Mouse (Mus musculus): ENCODE measurements around the gene Rspo3. TPM values are rescaled to one million over a fixed set of nuclear protein-coding genes. Genes with fewer than 3 reads are reported as not detected.
A peak's percentile ranks its signal among the peaks of the same experiment; 100 is the strongest.

The Rspo3 gene
- polyA plus RNA-seq, 1 experiment from 2014 or later = 3.4 TPM

DNA sequence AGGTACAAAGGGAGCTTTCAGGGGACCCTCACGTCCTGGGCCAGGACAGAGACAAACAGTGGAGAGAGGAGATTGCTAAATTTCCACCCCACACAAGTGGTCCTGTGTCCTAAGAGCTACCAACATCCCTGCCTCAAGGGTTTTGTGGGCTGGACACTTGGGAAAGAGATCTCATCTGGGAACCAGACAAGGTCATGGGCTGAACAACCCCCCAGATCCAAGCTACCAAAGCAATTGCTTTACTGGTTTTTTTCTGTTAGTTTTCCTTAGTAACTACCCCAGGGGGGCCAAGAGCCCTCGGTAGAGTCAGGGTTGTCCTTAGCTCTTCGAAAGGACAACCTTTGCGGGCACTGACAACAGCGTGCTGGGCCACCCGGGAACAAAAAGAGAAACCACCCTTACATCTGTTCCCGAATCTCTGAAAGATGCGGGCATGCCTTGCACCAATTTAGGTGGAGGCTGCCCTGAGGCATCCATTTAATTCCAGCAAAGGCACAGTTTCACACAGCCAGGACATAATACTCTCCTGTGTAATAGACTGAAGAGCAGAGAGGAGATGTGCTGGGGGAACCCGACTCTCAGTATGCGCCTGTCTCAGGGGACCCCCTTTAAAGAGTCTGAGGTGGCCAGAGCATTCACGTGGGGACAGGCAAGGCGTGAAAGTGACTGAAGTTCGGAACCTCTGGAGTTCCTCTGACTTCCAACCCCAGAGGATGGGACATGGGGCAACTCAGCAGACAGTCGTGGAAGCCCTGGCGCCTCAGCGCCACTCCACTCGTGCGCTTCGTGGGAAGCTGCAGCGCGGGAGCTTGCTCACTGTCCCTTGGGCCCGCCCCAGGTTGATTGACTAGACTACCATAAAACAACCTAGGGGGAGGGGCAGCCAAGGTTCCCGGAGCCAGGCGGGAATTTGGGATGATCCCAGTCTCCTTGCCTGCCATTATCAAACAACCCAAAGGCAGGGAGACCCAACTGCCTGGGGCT lies 1.5 kb downstream of the Rspo3 start:
- Histone ChIP-seq H3K27me3 (ENCODE audit: control insufficient read depth, insufficient read depth, low read depth, low read length) (peaks cover 11% of the 10 kb centered on the region), H3K27ac (ENCODE audit: low read length) (0 out of 2 replicates have a peak overlapping the region, but pooled peaks have one; percentile 22), H3K9me3 (replicated peaks; ENCODE audit: control insufficient read depth, low read length, poor library complexity, severe bottlenecking) (no peaks in the 10 kb centered on the region), H3K4me3 (ENCODE audit: low read depth, low read length) (peak overlapping the region; percentile 70), H3K4me1 (ENCODE audit: control insufficient read depth, insufficient read depth, low read length) (peaks cover 22% of the 10 kb centered on the region), H3K36me3 (ENCODE audit: control insufficient read depth, insufficient read depth, low read length) (no peaks in the 10 kb centered on the region), H3K4me2 (ENCODE audit: low read length) (peak overlapping the region; percentile 100), H3K9ac (ENCODE audit: low read depth, low read length) (peak overlapping the region; percentile 58)
- ATAC-seq = peak; percentile 41
- 1% methylated on average over 24 of the region's 24 CpGs for WGBS

DNA sequence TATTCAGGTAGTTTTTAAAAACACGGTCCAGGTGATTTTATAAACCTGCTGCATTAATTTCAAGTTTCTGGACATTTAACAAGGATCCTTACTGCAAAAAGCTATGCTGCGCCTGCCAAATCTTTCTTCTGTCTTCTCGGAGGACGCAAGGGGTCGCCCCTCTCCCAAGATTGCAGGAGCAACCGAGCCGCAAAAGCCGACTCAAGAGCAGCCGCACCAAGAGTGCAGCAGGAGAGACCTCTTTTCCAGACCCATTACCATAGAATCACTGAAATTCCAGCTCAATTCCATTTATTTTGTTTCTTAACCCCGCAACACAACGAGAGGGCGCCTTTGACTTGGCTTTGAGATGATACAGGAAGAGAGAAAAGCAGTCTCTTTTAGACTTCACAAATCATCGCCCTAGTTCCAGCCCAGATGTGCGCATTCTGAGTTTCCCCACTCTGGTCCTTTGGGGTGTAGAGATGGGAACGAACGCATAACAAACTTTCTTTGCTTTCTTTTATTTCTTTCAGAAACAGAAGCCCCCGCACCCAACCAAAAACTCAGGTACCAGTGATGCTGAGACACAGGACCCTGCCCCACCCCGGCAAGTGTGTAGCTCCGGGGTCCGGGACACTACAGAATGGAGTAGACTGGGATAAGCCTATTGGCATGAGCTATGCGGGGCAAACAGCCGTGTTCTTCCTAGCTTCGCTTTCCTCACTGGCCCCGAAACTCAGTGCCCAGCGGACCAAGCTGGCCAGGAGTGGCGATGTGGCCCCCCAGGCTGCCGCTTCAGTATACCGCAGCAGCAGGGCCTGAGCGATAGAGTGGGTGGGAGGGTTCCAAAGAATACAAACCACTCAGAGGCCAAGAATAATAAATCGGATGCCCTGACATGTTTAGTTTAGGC lies 2.6 kb downstream of the Rspo3 start:
- WGBS = under 1% methylated on average over 30 of the region's 30 CpGs
- peak overlapping the region; percentile 70 for H3K4me3 ChIP-seq (ENCODE audit: low read depth, low read length)
- H3K27me3 ChIP-seq (ENCODE audit: control insufficient read depth, insufficient read depth, low read depth, low read length) = peaks cover 11% of the 10 kb centered on the region
- peak; percentile 83 for ATAC-seq
- H3K9ac ChIP-seq (ENCODE audit: low read depth, low read length) = peak overlapping the region; percentile 58; the same call in 1 of the 2 replicates
- H3K27ac ChIP-seq (ENCODE audit: low read length) = no peak overlapping the region
- peaks cover 22% of the 10 kb centered on the region for H3K4me1 ChIP-seq (ENCODE audit: control insufficient read depth, insufficient read depth, low read length)
- peak overlapping the region; percentile 100 for H3K4me2 ChIP-seq (ENCODE audit: low read length)
- H3K36me3 ChIP-seq (ENCODE audit: control insufficient read depth, insufficient read depth, low read length) = no peaks in the 10 kb centered on the region
- no peaks in the 10 kb centered on the region for H3K9me3 ChIP-seq (replicated peaks; ENCODE audit: control insufficient read depth, low read length, poor library complexity, severe bottlenecking)

DNA sequence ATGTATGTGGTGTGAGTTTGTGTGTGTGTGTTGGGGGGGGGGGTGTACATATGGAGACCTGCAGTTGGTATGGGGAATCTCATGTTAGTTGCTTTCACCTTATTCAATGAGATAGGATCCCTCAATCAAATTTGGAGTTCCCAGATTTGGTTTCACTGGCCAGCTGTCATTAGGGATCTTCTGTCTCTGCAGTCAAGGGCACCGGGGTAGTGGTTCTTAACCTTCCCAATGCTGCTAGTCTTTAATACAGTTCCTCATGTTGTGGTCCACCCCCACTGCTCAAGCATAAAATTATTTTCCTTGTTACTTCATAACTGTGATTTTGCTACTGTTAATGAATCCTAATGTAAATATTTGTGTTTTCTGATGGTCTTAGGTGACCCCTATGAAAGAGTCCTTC lies 22.1 kb downstream of the Rspo3 start:
- Histone ChIP-seq H3K9ac (ENCODE audit: low read depth, low read length) (no peak overlapping the region), H3K27me3 (ENCODE audit: control insufficient read depth, insufficient read depth, low read depth, low read length) (no peaks in the 10 kb centered on the region), H3K9me3 (replicated peaks; ENCODE audit: control insufficient read depth, low read length, poor library complexity, severe bottlenecking) (no peaks in the 10 kb centered on the region), H3K4me2 (ENCODE audit: low read length) (no peak overlapping the region), H3K36me3 (ENCODE audit: control insufficient read depth, insufficient read depth, low read length) (no peaks in the 10 kb centered on the region), H3K4me1 (ENCODE audit: control insufficient read depth, insufficient read depth, low read length) (no peaks in the 10 kb centered on the region), H3K27ac (ENCODE audit: low read length) (no peak overlapping the region), H3K4me3 (ENCODE audit: low read depth, low read length) (no peak overlapping the region)
- ATAC-seq = no peak
- WGBS = 100% methylated on average over 1 of the region's 1 CpGs

DNA sequence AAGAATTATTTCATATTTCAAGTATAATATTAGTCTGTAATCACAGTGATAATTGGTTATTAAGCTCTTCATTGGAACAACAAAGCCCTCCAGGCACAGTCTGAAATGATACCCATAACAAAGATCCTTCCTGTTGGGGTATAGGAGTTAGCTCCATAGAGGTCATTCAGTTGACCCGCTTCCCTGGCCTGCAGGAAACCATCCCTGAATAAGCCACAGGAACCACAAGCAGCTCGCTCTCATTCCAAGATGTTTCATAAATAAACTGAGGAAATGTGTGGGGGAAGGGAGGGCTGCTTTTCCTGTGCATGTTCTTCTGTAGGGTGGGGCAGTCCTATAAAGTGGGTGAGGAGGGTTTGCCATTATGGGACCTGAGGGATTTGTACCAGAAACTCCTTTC lies 27.5 kb downstream of the Rspo3 start:
- no peak overlapping the region for H3K27ac ChIP-seq (ENCODE audit: low read length)
- no peaks in the 10 kb centered on the region for H3K4me1 ChIP-seq (ENCODE audit: control insufficient read depth, insufficient read depth, low read length)
- H3K4me2 ChIP-seq (ENCODE audit: low read length) = no peak overlapping the region
- H3K9me3 ChIP-seq (replicated peaks; ENCODE audit: control insufficient read depth, low read length, poor library complexity, severe bottlenecking) = no peaks in the 10 kb centered on the region
- no peaks in the 10 kb centered on the region for H3K36me3 ChIP-seq (ENCODE audit: control insufficient read depth, insufficient read depth, low read length)
- 73% methylated on average over 2 of the region's 2 CpGs for WGBS
- H3K9ac ChIP-seq (ENCODE audit: low read depth, low read length) = no peak overlapping the region
- no peak for ATAC-seq
- H3K4me3 ChIP-seq (ENCODE audit: low read depth, low read length) = no peak overlapping the region
- H3K27me3 ChIP-seq (ENCODE audit: control insufficient read depth, insufficient read depth, low read depth, low read length) = no peaks in the 10 kb centered on the region

DNA sequence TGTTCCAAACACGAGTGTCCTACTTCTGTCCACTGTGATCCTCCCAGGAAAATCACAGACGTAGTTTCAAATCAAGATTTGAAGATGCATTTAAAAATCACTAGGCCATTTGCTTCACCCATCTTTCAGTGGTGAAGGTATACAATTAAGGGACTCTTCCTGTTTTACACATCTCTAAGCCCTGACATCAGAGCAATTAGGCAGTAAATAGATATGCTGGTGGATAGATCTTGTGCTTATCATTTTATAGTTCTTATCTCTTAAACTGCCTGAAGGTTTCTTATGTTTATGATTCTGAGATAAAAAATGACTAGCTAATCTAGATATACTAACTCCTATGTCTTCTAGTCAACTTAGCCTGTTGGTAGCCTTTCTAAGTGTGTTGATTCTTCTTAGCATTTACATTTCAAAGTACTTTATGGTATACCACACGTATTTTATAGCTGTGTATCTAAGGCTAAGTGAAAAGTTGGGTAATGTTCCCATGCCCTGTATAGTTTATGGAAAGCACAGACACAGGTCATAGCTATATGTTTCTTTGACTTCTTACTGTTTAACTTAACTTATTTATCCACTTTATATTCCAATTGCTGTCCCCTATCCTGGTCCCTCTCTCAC lies 38.4 kb downstream of the Rspo3 start:
- Histone ChIP-seq H3K4me1 (ENCODE audit: control insufficient read depth, insufficient read depth, low read length) (no peaks in the 10 kb centered on the region), H3K27me3 (ENCODE audit: control insufficient read depth, insufficient read depth, low read depth, low read length) (no peaks in the 10 kb centered on the region), H3K9me3 (replicated peaks; ENCODE audit: control insufficient read depth, low read length, poor library complexity, severe bottlenecking) (no peaks in the 10 kb centered on the region), H3K36me3 (ENCODE audit: control insufficient read depth, insufficient read depth, low read length) (no peaks in the 10 kb centered on the region), H3K4me3 (ENCODE audit: low read depth, low read length) (no peak overlapping the region), H3K9ac (ENCODE audit: low read depth, low read length) (no peak overlapping the region), H3K4me2 (ENCODE audit: low read length) (no peak overlapping the region), H3K27ac (ENCODE audit: low read length) (no peak overlapping the region)
- WGBS = 76% methylated on average over 3 of the region's 3 CpGs
- no peak for ATAC-seq

DNA sequence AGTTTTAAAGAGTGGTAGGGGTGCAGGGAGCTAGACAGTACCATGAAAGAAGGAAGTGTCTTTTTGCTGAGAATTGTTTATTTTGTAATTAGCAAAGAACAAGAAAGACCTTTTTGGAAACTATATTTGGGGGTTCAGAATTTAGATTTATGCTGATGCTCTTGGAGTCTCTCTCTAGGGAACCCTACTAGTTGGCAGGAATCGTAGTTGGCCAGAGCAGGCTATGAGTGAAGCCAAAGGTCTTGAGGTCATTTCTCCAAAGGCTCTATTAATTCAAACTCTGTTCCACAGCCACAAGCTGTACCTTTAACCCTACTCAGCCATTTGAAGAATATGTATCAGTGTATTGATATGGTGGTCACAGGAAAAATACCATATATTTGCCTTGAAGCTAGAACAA lies 41.7 kb downstream of the Rspo3 start:
- Histone ChIP-seq H3K9me3 (replicated peaks; ENCODE audit: control insufficient read depth, low read length, poor library complexity, severe bottlenecking) (no peaks in the 10 kb centered on the region), H3K4me2 (ENCODE audit: low read length) (no peak overlapping the region), H3K9ac (ENCODE audit: low read depth, low read length) (no peak overlapping the region), H3K27me3 (ENCODE audit: control insufficient read depth, insufficient read depth, low read depth, low read length) (no peaks in the 10 kb centered on the region), H3K4me3 (ENCODE audit: low read depth, low read length) (no peak overlapping the region), H3K4me1 (ENCODE audit: control insufficient read depth, insufficient read depth, low read length) (no peaks in the 10 kb centered on the region), H3K27ac (ENCODE audit: low read length) (no peak overlapping the region), H3K36me3 (ENCODE audit: control insufficient read depth, insufficient read depth, low read length) (no peaks in the 10 kb centered on the region)
- no peak for ATAC-seq
- 88% methylated on average over 1 of the region's 1 CpGs for WGBS

DNA sequence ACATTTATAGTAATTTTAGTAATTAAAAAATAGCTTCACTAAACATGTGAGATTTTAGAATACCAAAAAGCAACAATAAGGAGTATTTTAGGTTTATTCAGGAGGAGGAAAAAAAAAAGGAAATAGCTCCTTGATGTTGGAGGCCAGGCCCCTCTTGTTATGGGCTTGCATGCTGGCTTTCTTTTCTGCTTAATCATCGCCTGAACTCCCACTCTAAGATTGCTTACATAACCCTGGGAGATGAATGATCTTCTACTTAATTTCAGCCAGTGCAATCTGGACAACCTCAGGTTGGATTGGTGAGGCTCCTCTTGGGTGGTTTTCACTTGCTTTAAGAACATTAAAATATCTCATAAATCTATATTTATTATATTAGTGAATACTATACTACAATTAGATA lies 54.7 kb downstream of the Rspo3 start:
- no peak overlapping the region for H3K4me3 ChIP-seq (ENCODE audit: low read depth, low read length)
- 55% methylated on average over 1 of the region's 1 CpGs for WGBS
- H3K36me3 ChIP-seq (ENCODE audit: control insufficient read depth, insufficient read depth, low read length) = no peaks in the 10 kb centered on the region
- ATAC-seq = no peak
- H3K27me3 ChIP-seq (ENCODE audit: control insufficient read depth, insufficient read depth, low read depth, low read length) = no peaks in the 10 kb centered on the region
- H3K27ac ChIP-seq (ENCODE audit: low read length) = no peak overlapping the region
- H3K4me1 ChIP-seq (ENCODE audit: control insufficient read depth, insufficient read depth, low read length) = no peaks in the 10 kb centered on the region
- H3K4me2 ChIP-seq (ENCODE audit: low read length) = no peak overlapping the region
- H3K9me3 ChIP-seq (replicated peaks; ENCODE audit: control insufficient read depth, low read length, poor library complexity, severe bottlenecking) = no peaks in the 10 kb centered on the region
- H3K9ac ChIP-seq (ENCODE audit: low read depth, low read length) = no peak overlapping the region

DNA sequence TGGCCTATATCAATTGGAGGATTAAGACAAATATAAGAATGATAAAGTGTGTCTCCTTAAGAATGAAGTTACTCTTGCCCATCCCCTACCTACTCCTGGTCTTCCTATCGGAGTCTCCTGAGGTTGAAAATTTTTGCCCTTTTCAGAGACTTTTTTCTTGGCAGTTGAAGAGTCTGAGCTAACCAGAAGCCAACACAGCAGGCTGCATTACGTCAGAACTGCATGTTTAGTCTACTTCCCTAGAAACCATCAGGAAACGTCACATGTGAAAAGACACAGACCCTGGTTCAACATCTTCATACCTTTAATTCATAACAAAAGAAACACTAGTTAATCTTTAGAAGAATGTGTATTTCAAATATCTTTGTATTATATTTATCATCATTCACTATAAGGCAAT lies 56.3 kb downstream of the Rspo3 start:
- ATAC-seq = no peak
- WGBS = 78% methylated on average over 3 of the region's 3 CpGs
- no peak overlapping the region for H3K9ac ChIP-seq (ENCODE audit: low read depth, low read length)

More for the DNA sequence above, 56.3 kb downstream of the Rspo3 start:
- no peak overlapping the region for H3K4me3 ChIP-seq (ENCODE audit: low read depth, low read length)
- H3K4me1 ChIP-seq (ENCODE audit: control insufficient read depth, insufficient read depth, low read length) = no peaks in the 10 kb centered on the region
- H3K27ac ChIP-seq (ENCODE audit: low read length) = no peak overlapping the region
- no peaks in the 10 kb centered on the region for H3K9me3 ChIP-seq (replicated peaks; ENCODE audit: control insufficient read depth, low read length, poor library complexity, severe bottlenecking)
- no peaks in the 10 kb centered on the region for H3K36me3 ChIP-seq (ENCODE audit: control insufficient read depth, insufficient read depth, low read length)
- H3K4me2 ChIP-seq (ENCODE audit: low read length) = no peak overlapping the region
- no peaks in the 10 kb centered on the region for H3K27me3 ChIP-seq (ENCODE audit: control insufficient read depth, insufficient read depth, low read depth, low read length)

All from midbrain, embryonic 16.5 days (tissue).